ENCODE assay signal across 8 mouse cellular contexts in genomic region chr15:9071556-9072544, GRCm38 (mm10). TPM values are rescaled to one million over a fixed set of nuclear protein-coding genes. Genes with fewer than 3 reads are reported as not detected.
DNase-seq lines count a peak whose midpoint lies in the region; ATAC-seq and TF ChIP-seq lines count a peak whose summit lies in the region.

No protein-coding gene starts in this region.

- H3K4me2 ChIP-seq in embryonic facial prominence, embryonic 13.5 days = peak overlapping the region; percentile 65
- peak overlapping the region; percentile 67 for H3K4me2 ChIP-seq in heart, embryonic 15.5 days
- H3K4me2 ChIP-seq in lung, postnatal 0 days (replicated peaks; ENCODE audit: low read depth, low read length) = peak overlapping the region; percentile 86

- H3K27me3 ChIP-seq in embryonic facial prominence, embryonic 13.5 days = no peaks in the 10 kb centered on the region
- H3K27me3 ChIP-seq in heart, embryonic 15.5 days = no peaks in the 10 kb centered on the region
- no peaks in the 10 kb centered on the region for H3K27me3 ChIP-seq in lung, postnatal 0 days (replicated peaks; ENCODE audit: insufficient read depth, low read length)

- no peak; the same call in 1 of the 2 replicates for ATAC-seq in embryonic facial prominence, embryonic 13.5 days (ENCODE audit: insufficient number of reproducible peaks, insufficient read depth, low FRiP score, low TSS enrichment, low read depth)
- ATAC-seq in heart, embryonic 15.5 days (replicated peaks; ENCODE audit: insufficient number of reproducible peaks, insufficient read depth, low FRiP score, low read depth) = peak; percentile 11
- ATAC-seq in lung, postnatal 0 days = no peak; the same call in 1 of the 2 replicates

- H3K4me1 ChIP-seq in embryonic facial prominence, embryonic 13.5 days = peaks cover 43% of the 10 kb centered on the region
- peaks cover 44% of the 10 kb centered on the region for H3K4me1 ChIP-seq in heart, embryonic 15.5 days (replicated peaks)
- H3K4me1 ChIP-seq in lung, postnatal 0 days (ENCODE audit: insufficient read depth, low read depth, low read length) = peaks cover 21% of the 10 kb centered on the region

- WGBS in embryonic facial prominence, embryonic 13.5 days = under 1% methylated on average over 55 of the region's 66 CpGs
- under 1% methylated on average over 61 of the region's 66 CpGs for WGBS in heart, embryonic 15.5 days
- 1% methylated on average over 46 of the region's 66 CpGs for WGBS in lung, postnatal 0 days

- H3K36me3 ChIP-seq in embryonic facial prominence, embryonic 13.5 days = no peaks in the 10 kb centered on the region
- H3K36me3 ChIP-seq in heart, embryonic 15.5 days = no peaks in the 10 kb centered on the region
- H3K36me3 ChIP-seq in lung, postnatal 0 days (ENCODE audit: insufficient read depth, low read length) = no peaks in the 10 kb centered on the region

- no peak; the same call in 1 of the 2 replicates for TF ChIP-seq CTCF in lung, postnatal 0 days (IDR thresholded peaks at IDR 0.05)

- H3K27ac ChIP-seq in embryonic facial prominence, embryonic 13.5 days = peak overlapping the region; percentile 93
- peak overlapping the region; percentile 97 for H3K27ac ChIP-seq in heart, embryonic 15.5 days
- peak overlapping the region; percentile 90 for H3K27ac ChIP-seq in lung, postnatal 0 days (ENCODE audit: low read length)

- H3K9ac ChIP-seq in embryonic facial prominence, embryonic 13.5 days = peak overlapping the region; percentile 95
- peak overlapping the region; percentile 98 for H3K9ac ChIP-seq in heart, embryonic 15.5 days
- peak overlapping the region; percentile 85 for H3K9ac ChIP-seq in lung, postnatal 0 days (replicated peaks; ENCODE audit: low read depth)

- TF ChIP-seq EP300 in lung, postnatal 0 days (IDR thresholded peaks at IDR 0.05) = no peak

- no peaks in the 10 kb centered on the region for H3K9me3 ChIP-seq in embryonic facial prominence, embryonic 13.5 days
- no peaks in the 10 kb centered on the region for H3K9me3 ChIP-seq in heart, embryonic 15.5 days (replicated peaks)
- H3K9me3 ChIP-seq in lung, postnatal 0 days (ENCODE audit: low read length) = no peaks in the 10 kb centered on the region

- peak; percentile 23 to 27 for DNase-seq in CD8-positive naive resting alpha-beta T cell, adult 2 months (ENCODE audit: low read depth in 2 of 2, low spot score in 2 of 2)
- peak; percentile 37 for DNase-seq in adrenal gland, adult 8-10 months
- DNase-seq in kidney, postnatal 14 days = peak; percentile 60
- peak; percentile 62 for DNase-seq in lung, postnatal 0 days (ENCODE audit: low spot score)
- peak; percentile 49 for DNase-seq in ovary, postnatal 36 days (ENCODE audit: low spot score)
- DNase-seq in urinary bladder, postnatal 25 days (ENCODE audit: low spot score) = peak; percentile 48

- peak overlapping the region; percentile 93 for H3K4me3 ChIP-seq in embryonic facial prominence, embryonic 13.5 days
- peak overlapping the region; percentile 99 for H3K4me3 ChIP-seq in heart, embryonic 15.5 days
- peak overlapping the region; percentile 71 for H3K4me3 ChIP-seq in lung, postnatal 0 days (ENCODE audit: low read depth, low read length)

RNA-seq across cellular contexts. Expression of gene Nadk2, which starts 0.8 kb away (rescaled TPM):
- 10 to 100 TPM; 66.3 to 80.1 (median 74.6) TPM for total RNA-seq in adrenal gland, adult 8-10 months (2022)
- 25.0 and 31.1 TPM in 2 replicates for polyA plus RNA-seq in embryonic facial prominence, embryonic 13.5 days (2015; fragmentation: Nextera tagmentation; extraction: Ambion mirVana)
- polyA plus RNA-seq in heart, embryonic 15.5 days (2015; fragmentation: Nextera tagmentation; extraction: Ambion mirVana) = 43.7 TPM in 2 replicates
- 20.0 and 21.9 TPM in 2 replicates for polyA plus RNA-seq in lung, postnatal 0 days (2015; fragmentation: Nextera tagmentation; extraction: Ambion mirVana)
